Mouse (Mus musculus) CH12F3 (cell line): ENCODE measurements at regions not wholly inside any gene's neighbourhood (a gene's known extent, or its start where the extent isn't known, plus 50 kb on each side); places are given as distances from the start of the nearest gene placed in this dataset.

Source experiments
- in situ Hi-C: fragments of 300-500 bp; cut with MboI; formaldehyde crosslinking; loops from 2 replicates; pipeline ENCODE4 v1.14.3; 2020; ENCODE audit warnings: low sequenced_read_pairs

DNA sequence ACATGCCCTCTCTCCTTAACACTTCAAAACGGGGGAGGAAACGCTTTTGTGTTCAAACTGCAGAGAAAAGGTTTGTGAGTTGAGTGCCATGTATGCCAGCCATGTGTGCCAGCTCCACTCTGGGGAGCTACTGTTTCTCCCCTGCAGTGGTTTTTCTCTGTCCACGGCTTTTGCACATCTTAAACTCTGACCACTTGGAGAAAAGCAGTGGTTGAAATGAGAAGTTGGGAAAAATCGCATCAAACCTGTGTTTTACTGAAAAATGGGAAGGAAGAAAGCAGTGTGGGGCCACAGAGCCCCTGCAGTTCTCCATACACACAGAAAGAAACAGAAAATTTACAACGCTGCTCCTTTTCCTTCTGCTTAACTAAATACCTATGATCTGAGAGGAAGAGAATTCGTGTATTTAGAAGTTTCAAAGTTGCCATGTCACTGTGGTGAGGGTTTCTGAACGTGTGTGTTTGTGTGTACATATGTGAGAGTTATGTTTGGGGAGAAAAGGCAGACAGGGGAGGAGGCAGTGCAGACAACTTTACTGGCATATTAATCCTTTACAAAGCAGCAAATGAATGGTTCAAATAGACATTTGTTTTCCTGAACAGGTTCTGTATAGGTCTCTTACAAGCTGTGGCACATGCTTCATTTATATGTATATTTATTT lies 160.1 kb upstream of the Tmem161b start:
- in situ Hi-C loops: no loop called here

DNA sequence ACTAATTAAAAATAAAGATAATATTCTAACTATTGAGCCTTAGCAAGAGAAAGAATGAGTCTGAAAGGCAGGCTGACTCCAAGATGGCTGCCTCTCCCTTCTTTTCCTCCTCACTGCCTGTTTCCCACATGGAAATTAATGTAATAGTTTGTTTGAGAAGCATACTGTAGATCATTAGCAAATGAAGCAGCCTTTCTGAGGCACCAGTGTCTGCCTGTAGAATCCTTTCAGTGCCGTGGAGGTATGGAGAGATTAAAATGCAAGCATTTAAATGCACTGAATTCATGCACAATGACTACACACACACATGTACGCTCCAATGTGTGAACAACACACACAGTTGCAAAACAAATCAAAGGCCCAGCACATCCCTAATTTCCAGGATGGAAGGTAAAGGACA lies 159.5 kb upstream of the Tmem161b start:
- in situ Hi-C loops: no loop called here

DNA sequence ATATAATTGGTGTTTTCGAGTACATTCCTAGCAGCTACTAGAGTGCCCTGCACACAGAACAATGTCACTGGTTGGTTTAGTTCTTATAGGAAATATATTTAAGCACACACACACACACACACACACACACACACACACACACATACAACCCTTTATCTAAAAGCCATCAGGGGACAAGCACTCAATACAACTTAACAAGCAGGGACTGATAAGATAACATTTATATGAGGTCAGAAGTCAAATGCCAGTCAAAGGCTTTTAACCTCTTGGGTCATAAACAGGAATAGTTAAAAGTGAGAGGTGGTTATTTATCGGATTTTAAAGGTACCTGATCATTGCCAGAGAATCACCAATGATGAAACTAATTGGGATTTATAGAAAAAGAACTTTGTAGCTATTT lies 158.7 kb upstream of the Tmem161b start:
- in situ Hi-C loops: no loop called here

DNA sequence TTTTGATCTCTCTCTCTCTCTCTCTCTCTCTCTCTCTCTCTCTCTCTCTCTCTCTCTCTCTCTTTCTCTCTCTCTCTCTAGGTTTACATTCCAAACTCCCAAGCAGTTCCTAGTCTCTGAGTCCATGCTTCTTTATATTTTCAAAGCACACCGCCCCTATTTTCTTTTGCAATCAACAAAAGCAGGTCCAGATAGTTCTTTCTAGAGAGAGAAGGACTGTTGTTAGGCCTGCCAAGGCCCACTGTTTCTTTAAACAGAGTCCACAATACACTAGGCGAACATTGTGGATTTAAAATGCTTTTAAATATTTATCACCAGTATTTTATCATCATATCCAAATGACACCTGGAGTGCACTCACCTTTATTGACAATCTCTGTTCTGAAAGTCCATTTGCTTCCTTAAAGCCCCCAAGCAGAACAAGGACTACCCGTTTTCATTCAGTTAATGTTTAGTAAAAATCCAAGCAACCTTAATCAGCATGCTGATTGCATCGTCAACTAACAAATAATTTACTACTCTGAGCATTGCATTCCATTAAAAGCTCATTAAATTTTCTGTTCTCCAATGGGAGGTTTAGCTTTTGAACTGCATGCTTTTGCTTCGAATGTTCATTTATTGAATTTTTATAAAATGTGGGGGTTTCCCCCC lies 157.7 kb upstream of the Tmem161b start:
- in situ Hi-C loops: no loop called here

- in situ Hi-C loops: no loop called here
Measured at GRCm38 (mm10) chr13:84065256-84065898, 156.7 kb upstream of the Tmem161b start.

- in situ Hi-C loops: no loop called here
Measured at GRCm38 (mm10) chr13:84066211-84066959, 155.7 kb upstream of the Tmem161b start.

GRCm38 (mm10) chr13:84066960-84067665 lies 155.0 kb upstream of the Tmem161b start:
- in situ Hi-C loops: no loop called here

- in situ Hi-C loops: no loop called here
Measured at GRCm38 (mm10) chr13:84068365-84068764, 153.7 kb upstream of the Tmem161b start.
